Mouse (Mus musculus) NIH3T3 (cell line): ENCODE results near the gene Acot8.

Experiments
- DNase-seq: peaks from one replicate; pipeline ENCODE4 v3.0.0-alpha.2; 2012; ENCODE audit warnings: low read depth

The Acot8 gene

DNA sequence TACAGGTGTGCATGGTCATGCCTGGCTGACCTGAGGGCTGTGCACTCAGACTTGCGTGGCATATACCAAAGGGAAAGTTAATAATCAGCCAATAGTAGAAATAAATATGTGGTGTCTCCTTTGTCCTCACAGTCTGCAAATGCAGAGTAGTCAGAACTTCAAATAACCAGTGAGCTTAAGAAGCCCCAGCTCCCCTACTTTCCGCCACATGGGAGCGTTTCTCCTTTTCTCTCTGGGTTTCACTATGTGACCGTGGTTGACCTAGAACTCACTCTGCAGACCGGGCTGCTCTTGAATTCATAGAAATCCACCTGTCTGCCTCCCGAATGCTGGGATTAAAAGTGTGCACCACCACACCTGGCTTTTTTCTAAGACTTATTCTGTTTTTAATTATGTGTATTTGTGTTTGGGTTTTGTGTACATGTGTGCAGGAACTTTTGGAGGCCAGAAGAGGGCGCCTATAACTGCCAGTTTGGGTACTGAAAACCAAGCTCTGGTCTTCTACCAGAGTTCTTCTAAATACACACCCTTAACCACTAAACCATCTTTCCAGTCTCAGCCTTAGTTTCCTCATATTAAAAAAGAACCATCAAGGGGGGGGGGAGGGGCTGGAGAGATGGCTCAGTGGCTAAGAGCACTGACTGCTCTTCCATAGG lies 20.6 kb downstream of the Acot8 start:
- peak; percentile 62 for DNase-seq

DNA sequence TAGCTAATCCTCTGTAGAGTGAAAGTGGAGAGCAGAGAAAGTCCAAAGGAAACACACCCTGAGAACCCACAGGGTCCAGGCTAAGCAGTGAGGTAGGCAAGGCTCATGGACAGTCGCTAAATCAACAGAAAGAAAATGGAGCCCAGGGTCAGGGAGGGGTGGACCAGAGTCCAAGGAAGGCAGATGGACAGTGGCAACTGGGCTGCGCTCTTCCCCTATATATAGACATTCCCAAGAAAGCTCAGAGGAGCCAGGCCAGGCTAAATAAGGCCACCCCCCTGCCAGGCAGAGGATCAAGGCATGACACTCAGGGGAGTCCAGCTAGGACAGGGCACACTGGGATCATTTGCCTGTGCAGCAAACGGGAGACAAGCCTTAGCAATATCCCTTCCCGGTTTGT lies 22.8 kb downstream of the Acot8 start:
- no peak for DNase-seq

DNA sequence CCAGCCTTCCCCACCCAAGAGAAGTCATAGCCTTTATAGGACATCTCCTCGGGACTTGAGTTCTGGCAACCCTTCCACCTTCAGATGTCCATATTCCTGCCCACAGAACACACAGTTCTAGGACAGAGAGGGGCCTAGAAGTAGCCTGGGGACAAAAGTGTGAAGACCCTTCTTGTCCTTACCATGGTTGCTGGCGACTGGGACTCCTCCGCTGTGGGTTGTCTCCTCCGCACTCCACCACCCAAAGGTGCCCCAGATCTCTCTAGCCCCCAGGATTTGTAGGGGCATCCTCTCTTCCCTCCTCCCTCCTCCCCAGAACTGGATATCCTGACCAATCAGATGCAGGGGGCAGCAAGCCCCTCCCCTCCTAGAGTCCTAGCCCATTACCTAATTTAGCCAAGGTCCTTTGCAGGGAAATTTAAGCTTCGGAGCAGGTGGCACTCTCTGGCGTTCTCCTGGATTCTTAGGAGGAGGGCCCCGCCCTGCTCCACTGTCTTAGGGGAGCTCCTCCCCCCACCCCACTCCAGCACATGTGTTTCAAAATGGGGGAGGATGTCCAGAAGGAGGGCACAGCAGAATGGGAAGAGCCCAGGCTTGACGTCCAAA lies 25.1 kb downstream of the Acot8 start, which contains the start of gene Tnnc2:
Gene Tnnc2 (minus strand): TSS at position 487 of the 606 bp plus-strand sequence.
- DNase-seq: no peak

DNA sequence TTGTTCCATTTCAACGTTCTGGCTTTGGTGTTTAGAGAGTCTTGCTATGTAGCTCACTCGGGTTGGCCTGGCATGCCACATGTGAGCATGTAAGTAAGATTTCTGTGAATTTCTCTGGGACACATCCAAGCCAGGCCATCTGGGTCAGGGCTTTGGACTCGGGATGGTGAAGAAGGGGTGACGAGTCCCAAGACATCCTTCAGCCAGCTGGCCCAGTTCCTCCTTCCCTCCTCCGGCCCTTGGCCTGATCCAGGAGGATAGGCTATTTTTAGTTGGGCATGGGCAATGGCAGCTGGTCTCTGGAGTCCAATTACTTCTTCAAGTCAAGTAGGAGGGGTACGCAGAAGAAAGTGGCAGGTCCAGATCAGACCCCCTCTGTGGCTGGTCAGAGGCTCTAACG lies 25.9 kb downstream of the Acot8 start:
- DNase-seq: peak; percentile 25

DNA sequence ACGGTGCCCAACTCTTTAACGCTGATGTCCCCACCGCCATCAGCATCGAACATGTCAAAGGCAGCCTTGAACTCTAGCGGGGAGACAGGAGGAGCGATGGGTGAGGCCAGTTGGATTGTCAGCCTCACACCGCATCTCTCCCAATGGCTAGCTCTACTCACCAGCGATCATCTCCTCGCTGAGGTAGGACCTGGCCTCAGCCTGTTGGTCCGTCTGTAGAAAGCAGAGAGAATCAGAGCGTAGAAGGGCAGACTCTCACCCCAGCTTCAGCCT lies 26.7 kb downstream of the Acot8 start:
- DNase-seq: no peak

DNA sequence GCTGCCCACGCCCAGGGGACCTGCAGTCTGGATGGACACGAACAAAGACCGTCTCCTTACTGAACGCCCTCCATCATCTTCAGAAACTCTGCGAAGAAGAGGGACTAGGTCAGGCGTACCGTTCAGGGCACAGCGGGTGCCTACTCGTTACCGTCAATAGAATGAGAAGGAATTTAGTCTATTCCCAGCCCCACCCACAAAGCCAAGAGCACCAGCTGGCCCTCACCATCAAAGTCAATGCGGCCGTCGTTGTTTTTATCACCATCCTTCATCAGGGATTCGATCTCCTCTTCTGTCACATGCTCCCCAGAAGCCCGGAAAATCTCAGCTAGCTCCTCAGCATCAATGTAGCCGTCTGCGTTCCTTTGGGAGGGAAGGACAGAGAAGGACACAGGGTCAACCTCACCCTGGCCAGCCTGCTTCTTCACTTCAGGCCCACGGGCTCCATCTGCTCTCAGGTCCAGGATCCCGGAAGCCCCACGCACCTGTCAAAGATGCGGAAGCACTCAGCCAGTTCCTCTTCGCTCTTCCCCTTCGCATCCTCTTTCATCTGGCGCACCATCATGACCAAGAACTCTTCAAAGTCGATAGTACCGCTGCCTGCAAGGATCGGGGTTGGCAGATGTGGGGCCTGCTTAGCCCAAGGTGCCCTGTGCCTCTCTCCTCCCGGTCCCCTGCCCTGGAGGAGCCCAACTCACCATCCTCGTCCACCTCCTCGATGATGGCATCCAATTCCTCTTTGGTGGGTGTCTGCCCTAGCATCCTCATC lies 27.3 kb downstream of the Acot8 start:
- no peak for DNase-seq

DNA sequence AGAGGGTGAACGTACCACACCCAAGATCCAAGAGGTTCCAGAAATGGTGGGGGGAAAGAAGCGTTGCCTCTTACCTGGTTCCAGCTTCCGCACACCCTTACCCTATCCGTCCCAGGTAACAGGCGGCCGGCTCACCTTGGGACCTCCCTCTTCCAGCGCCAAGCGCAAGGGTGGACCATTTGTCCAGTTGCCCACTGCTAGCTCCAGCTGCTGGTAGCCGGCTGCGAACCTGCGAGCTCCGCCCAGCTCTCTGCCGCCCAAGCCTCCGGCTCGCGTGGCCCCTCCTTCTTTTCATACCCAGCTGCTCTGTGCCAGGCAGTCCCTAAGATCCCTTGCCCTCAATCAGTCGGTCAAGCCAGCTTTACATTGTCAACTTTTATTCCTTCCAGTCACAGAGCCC lies 27.9 kb downstream of the Acot8 start:
- DNase-seq: no peak

DNA sequence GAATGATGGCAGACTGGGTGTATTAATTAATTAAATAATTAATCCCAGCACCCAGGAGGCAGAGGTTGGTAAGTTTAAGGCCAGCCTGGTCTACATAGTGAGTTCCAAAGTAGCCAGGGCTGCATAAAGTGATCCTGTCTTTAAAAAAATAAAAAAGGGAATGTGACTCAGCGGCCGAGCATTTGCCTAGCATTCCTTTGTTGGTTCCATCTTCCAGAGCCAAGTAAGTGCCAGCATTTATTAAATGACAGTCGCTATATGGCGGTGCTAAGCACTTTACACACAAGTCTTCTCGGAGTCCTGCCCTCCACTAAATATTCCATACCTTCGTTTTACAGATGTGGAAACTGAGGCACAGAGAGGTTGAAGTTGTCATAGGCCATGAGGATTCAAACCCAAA lies 28.6 kb downstream of the Acot8 start:
- DNase-seq: peak; percentile 69

DNA sequence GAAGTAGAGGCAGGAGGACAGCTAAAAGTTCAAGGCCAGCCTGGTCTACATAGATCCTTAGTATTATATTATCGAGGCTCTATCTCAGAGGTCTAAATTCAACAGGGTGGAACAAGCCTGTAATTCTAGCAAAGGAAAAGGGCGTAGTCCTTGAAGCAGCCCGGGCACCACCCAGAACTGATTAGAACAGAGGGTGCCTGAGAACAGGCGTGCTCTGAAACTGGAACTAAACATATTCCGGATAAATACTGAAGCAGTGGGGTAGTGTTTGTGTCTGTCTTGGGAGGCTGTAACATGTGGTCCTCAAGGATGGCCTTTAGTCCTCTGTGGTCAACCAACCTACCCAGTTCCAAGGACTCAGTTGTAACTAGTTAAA lies 30.7 kb downstream of the Acot8 start:
- DNase-seq: no peak

DNA sequence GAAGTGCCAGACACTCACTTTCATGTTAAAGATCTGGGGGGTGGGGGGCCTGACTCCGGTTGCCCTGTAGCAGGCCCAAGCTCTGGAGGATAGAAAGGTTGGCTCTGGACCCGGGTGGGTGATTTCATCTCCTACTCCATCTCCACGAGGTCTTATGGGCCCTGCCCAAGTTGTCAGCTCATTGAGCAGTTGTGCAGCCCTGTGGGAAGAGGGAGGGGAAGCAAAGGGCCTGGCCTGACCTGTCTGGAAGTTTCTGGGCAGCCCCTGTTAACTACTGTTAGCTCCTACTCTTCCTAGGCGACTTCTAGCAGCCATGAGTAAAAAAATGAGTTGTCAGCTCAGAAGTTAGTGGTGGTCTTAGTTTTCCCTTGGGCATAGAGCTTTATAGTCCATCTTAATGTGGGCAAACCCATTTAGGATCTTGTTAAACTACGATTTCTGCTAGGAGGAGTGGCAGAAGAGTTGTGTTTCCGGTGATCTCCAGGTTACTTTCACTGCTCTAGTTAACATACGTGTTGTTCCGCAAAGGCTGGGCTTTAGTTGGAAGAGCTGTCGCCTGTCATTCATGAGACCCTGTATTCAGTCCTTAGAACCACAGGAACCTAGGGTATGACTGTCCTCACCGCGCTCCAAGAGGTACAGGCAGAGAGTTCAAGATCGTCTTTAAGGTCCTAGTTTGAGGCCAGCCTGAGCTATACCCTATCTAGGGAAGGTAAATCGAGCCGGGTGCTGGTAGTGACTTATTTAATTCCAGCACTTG lies 31.3 kb downstream of the Acot8 start:
- no peak for DNase-seq

DNA sequence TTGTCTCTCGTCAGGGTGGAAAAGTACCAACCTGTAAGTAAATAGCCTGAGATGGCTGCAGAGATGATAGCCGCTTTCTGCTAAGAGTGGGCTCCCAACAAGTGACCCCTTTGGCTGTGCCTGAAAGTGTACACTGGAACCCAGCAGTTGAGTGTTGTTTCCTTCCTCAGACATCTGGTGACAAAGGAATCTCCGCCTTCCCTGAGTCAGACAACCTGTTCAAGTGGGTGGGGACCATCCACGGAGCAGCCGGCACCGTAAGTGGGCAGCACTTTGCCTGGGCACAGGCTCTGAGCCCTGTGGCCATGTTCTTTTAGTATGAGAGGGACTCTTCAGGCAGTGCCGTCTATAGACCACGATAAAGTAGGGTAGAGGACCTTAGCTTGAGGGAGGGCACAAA lies 33.6 kb downstream of the Acot8 start:
- DNase-seq: no peak

DNA sequence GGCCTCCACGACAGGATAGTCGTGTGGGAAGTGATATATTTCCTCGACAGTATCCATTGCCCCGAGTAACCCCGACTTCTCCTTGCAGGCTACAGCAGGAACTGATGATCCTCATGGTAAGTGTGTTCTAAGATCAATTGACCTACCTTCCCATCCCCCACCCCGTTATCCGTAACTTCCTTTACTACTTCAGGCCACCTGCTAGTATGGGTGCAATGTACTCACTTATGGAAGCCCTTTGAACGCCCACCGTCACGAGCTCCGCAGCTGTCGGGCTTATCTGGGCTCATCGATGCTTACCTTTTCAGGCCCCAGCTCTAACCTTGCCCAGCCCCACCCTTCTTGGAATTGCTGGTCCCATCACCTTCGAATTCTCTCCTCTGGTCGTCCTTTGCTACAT lies 34.4 kb downstream of the Acot8 start:
- no peak for DNase-seq

DNA sequence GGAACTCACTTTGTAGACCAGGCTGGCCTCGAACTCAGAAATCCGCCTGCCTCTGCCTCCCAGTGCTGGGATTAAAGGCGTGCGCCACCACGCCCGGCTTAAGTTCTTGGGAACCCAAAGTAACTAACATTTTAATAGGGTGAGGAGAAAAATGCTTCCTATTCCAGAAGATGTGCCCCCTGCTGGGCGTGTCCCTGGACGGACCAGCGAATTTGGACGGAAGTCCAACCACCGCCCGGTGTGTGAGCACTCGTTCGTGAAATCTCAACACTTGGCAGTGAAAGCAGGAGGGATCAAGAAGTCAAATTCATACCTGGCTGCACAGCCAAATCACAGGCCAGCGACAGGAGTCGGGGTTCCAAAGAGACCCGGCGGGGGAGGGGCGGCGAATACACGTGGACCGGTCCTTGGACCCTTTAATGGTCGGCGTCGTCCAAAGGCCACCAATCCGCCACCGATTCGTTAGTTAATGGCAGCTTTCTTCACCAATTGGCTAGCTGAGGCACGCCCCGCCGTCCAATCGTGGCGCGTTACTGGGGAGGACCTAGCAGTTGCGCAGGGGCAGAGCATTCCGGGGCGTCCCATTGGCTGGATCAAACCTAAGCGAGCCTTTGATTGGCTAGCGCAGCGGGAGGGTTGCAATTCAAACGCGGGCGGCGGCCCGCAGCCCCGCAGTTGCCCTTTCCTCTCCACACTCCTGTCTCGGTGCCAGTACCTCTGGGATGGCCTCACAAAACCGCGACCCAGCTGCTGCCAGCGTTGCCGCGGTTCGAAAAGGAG lies 35.2 kb downstream of the Acot8 start, which contains the start of gene Ube2c:
Gene Ube2c (plus strand): TSS at position 641 of the 780 bp plus-strand sequence.
- peak; percentile 99 for DNase-seq

DNA sequence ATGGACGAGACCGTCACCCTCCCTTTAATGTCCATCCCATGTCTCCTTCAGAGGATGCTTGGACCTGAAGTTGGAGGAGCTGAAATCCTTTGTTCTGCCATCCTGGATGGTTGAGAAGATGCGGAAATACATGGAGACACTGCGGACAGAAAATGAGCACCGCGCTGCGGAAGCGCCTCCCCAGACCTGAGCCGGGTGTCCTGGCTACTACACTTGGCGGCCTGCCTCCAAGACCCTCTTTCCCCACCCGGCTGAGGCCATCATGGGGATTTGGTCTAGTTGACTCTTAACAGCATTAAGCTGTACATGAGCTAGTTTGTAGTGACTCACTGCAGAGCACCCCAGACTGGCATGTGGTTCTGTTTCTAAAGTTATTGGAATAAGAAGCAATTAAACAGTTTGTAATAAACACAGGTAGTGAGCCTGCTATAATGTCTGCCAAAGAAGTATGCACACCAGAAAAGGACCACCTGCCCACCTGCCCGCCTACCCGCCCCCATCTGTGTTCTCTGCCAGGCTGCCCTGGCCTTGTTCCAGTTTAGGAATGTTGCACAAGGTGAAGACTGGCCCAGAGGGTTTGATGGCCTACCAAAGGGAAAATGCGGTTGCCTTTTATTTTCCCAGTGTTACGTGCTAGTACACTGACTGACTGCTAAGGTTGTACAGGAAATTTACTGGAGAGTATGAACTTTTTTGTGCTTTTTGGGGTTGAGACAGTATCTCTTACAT lies 36.7 kb downstream of the Acot8 start:
- no peak for DNase-seq

DNA sequence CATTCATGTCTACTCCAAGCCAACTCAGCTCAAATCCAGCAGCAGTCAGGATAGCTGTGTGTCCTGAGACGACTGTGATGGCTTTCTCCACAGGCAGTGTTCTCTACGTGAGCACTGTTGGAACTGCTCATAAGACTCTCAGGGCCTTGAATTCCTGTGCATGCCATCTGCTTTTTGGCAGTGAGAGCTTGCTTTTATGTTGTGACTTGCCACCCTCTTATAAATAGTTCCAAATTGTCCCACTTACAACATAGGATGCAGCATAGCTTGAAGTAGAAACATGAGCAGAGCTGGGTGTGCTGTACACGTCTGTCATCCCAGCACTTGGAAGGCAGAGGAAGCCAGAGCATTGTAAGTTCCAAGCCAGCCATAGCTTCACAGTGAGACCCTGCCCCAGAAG lies 38.8 kb downstream of the Acot8 start:
- no peak for DNase-seq

DNA sequence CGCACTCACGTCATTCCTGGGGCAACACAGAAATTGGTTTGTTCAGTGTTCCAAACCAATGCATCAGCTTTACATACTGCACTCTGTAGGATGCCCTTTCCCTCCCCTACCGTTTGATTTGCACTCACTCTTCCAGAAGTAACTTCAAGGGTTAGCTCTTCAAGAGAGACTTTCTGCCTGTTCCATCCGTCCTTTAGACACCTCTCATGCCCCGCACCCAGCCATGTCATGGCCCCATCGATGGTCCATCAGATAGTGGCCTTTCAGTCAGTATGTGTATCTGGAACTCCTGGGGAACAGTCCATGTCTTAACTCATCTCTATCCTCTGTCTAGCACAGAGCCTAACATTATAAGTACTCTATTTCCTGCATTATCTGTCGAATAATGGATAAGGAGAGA lies 42.1 kb downstream of the Acot8 start:
- no peak for DNase-seq

DNA sequence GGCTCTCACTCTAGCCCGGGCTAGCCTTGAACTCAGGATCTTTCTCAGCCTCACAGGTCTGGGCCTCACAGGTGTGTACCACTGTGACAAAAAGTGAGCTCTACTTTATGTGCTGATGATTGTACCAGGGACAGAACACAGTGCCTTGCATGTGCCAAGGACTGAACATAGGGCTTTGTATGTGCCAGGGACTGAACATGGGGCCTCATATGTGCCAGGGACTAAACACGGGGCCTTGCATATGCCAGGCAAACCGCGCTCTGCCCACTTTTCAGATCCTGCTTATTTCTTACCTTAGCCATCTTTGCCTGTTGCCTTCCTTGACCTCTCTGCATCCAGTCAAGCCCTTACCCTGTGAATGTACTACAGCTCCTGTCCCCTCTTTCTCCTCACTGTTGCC lies 42.7 kb downstream of the Acot8 start:
- no peak for DNase-seq

DNA sequence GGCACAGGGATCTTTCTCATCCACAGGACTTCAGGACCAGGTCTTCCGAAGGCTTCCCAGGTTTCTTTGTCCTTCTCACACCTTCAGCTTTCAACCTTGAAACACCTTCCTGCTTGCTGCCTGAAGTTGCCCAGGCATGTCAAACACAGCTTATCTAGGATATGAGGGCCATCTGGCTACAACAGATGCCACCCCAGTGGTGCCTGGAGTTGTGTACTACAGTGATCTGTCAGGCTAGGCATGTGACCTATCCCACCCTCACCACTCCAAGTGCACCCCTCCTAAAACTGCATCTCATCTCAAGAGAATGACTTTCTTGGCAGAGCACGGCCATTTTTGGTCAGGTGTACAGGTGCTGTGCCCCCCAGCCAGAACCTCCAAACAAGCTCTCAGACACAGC lies 43.2 kb downstream of the Acot8 start:
- no peak for DNase-seq

DNA sequence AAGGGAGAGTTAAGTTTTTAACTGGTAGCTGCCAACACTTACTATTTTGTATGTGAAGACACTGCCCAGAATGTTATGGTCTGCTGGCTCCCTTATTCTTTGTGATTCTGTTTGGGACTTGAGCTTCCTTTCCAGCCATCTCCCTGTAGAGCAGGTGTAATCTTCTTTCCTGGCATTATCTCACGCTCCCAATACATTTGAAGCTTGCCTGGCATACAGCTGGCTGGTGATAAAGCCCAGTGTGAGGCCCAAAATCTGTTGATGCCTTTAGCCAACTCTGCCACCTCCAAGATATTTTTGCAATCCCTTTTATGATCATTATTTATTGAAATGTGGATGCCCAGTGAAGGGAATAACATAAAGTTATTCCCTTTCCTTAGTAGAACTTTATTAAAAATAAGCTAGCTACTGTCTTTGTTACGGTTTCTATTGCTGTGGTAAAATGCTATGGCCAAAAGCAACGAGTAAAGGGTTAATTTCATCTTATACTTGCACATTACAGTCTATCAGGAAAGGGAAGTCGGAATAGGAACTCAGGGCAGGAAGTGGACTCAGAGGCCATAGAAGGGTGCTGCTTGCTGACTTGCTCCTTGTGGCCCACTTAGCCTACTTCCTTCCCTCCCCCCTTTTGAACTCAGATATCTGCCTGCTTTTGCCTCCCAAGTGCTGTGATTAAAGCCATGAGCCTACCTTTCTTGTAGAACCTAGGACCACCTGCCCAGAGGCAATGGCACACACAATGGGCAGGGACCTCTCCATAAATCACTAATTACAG lies 44.4 kb downstream of the Acot8 start:
- no peak for DNase-seq

DNA sequence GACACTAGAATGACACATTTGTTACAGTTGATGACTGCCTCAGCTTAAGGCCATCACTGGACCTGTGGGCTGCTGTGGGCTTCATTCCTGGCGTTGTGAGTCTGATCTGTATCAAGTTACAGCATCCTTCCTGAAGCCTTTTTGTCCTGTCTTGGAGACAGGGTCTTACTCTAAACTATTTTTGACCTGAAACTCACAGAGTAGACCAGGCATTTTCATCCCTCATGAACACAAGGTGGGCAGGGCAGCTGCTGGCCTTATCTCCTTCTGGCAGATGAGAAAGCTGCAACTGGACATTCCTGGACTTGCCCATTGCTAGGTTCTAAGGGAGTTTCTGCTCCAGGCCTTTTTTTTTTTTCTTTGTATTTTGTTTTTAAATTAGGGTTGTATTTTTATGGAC lies 46.0 kb downstream of the Acot8 start:
- no peak for DNase-seq

DNA sequence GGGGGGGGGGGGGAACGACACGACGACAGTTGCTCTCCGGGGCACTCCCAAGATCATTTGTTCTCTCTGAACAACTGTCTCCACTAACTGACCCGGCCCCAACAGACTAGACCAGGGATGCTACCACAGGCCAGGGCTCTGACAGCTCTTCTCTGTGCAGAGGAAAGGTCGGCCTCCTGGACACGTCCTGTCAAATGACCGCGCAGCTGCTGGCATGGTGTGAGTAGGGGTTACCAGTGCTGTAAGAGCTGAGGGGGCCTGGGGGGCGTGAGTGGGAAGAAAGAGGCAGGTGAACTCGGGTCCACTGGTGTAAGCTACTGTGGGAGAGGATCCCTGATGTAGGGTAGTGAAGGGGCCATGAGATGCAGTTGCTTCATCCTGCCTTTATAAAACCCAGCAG lies 46.8 kb downstream of the Acot8 start:
- DNase-seq: no peak
